In genomic region chr1:173377380-173378112, GRCm38 (mm10) we compare ENCODE assay signal across 8 mouse cellular contexts. TPM values are rescaled to one million over a fixed set of nuclear protein-coding genes. Genes with fewer than 3 reads are reported as not detected.
A peak's percentile ranks its signal among the peaks of the same experiment; 100 is the strongest.
DNase-seq lines count a peak whose midpoint lies in the region; ATAC-seq lines count a peak whose summit lies in the region.

No protein-coding gene starts in this region.

- no peaks in the 10 kb centered on the region for H3K27me3 ChIP-seq in kidney, embryonic 15.5 days

- H3K9ac ChIP-seq in kidney, embryonic 15.5 days, result no peak overlapping the region

- H3K4me1 ChIP-seq in kidney, embryonic 15.5 days, result no peaks in the 10 kb centered on the region

- DNase-seq in 416B (ENCODE audit: low read depth) (peak; percentile 47), NIH3T3 (ENCODE audit: low read depth) (peak; percentile 15), liver (peak; percentile 59)
- DNase-seq in cerebellum, postnatal 25 days, result peak; percentile 91 to 94
- peak; percentile 78 to 82 for DNase-seq in frontal cortex, postnatal 36 days (ENCODE audit: low spot score in 2 of 2)
- peak; percentile 23 for DNase-seq in naive thymus-derived CD4-positive, alpha-beta T cell, adult 2 months (ENCODE audit: low read depth)
- peak; percentile 5 for DNase-seq in testis, postnatal 14 days (ENCODE audit: low spot score)

- no peak overlapping the region for H3K4me3 ChIP-seq in kidney, embryonic 15.5 days (replicated peaks)

- H3K27ac ChIP-seq in kidney, embryonic 15.5 days, result no peak overlapping the region

- 0 out of 2 replicates have a peak, but pooled peaks have one; percentile 49 for ATAC-seq in kidney, embryonic 15.5 days (replicated peaks; ENCODE audit: low FRiP score)

- no peaks in the 10 kb centered on the region for H3K9me3 ChIP-seq in kidney, embryonic 15.5 days (replicated peaks)

- no peak overlapping the region for H3K4me2 ChIP-seq in kidney, embryonic 15.5 days

- WGBS in kidney, embryonic 15.5 days, result 32% methylated on average over 13 of the region's 13 CpGs

- no peaks in the 10 kb centered on the region for H3K36me3 ChIP-seq in kidney, embryonic 15.5 days

RNA-seq across cellular contexts. Expression of gene Cadm3, which starts 10.1 kb away (rescaled TPM):
- polyA plus RNA-seq in kidney, embryonic 15.5 days (2015; fragmentation: Nextera tagmentation; extraction: Ambion mirVana), result 0.71 and 1.3 TPM in 2 replicates

RNA-seq across cellular contexts. Expression of gene Aim2, which starts 26.9 kb away (rescaled TPM):
- polyA plus RNA-seq in kidney, embryonic 15.5 days (2015; fragmentation: Nextera tagmentation; extraction: Ambion mirVana), result 2.7 and 2.9 TPM in 2 replicates

RNA-seq across cellular contexts. Expression of gene Ackr1, which starts 44.0 kb away (rescaled TPM):
- 0.82 and 1.0 TPM in 2 replicates for polyA plus RNA-seq in kidney, embryonic 15.5 days (2015; fragmentation: Nextera tagmentation; extraction: Ambion mirVana)

Comparison
In these comparisons a context has a peak if more than half of its experiments do, and no peak if none do; other contexts are left out.
1. DNase-seq: peak in every context shown above with its lines; median percentile 92 in cerebellum, postnatal 25 days; 80 in frontal cortex, postnatal 36 days; 59 in liver; 47 in 416B; 23 in naive thymus-derived CD4-positive, alpha-beta T cell, adult 2 months; 15 in NIH3T3; 5 in testis, postnatal 14 days.